10 mouse cellular contexts compared by ENCODE assay signal in genomic region chr6:101271378-101272135, GRCm38 (mm10).
DNase-seq lines count a peak whose midpoint lies in the region; ATAC-seq and TF ChIP-seq lines count a peak whose summit lies in the region.
"Had no signal": no experiment of that assay in that cellular context is flagged by ENCODE, and none has a peak within 500 bp of the region (broad histone marks: within the 10 kb centered on the region; RNA-seq: fewer than 3 reads in every experiment).

No protein-coding gene starts in this region.

- H3K36me3 ChIP-seq in heart, embryonic 15.5 days, result no peaks in the 10 kb centered on the region
- peaks cover 8% of the 10 kb centered on the region; the same call in 1 of the 2 replicates for H3K36me3 ChIP-seq in heart, postnatal 0 days (replicated peaks; ENCODE audit: control insufficient read depth, insufficient read depth, low read length)
- no peaks in the 10 kb centered on the region for H3K36me3 ChIP-seq in midbrain, embryonic 15.5 days (replicated peaks)
- H3K36me3 ChIP-seq: midbrain, embryonic 12.5 days had no signal

- ATAC-seq in heart, embryonic 15.5 days (replicated peaks; ENCODE audit: insufficient number of reproducible peaks, insufficient read depth, low FRiP score, low read depth), result peak; percentile 76
- ATAC-seq in heart, postnatal 0 days (ENCODE audit: insufficient read depth, low read depth), result peak; percentile 73
- ATAC-seq in midbrain, embryonic 15.5 days (replicated peaks), result no peak

- H3K4me3 ChIP-seq in heart, embryonic 15.5 days, result 0 out of 2 replicates have a peak overlapping the region, but pooled peaks have one; percentile 6
- no peak overlapping the region for H3K4me3 ChIP-seq in heart, postnatal 0 days (ENCODE audit: low read depth, low read length)
- no peak overlapping the region for H3K4me3 ChIP-seq in midbrain, embryonic 15.5 days
- H3K4me3 ChIP-seq: midbrain, embryonic 12.5 days had no signal

- no peak overlapping the region; the same call in 1 of the 2 replicates for H3K9ac ChIP-seq in heart, embryonic 15.5 days
- H3K9ac ChIP-seq in heart, postnatal 0 days (replicated peaks; ENCODE audit: low read depth, low read length), result no peak overlapping the region
- H3K9ac ChIP-seq in midbrain, embryonic 15.5 days, result no peak overlapping the region
- H3K9ac ChIP-seq: midbrain, embryonic 12.5 days had no signal

- H3K27me3 ChIP-seq in heart, embryonic 15.5 days, result no peaks in the 10 kb centered on the region
- H3K27me3 ChIP-seq in heart, postnatal 0 days (ENCODE audit: control insufficient read depth, insufficient read depth, low read length), result no peaks in the 10 kb centered on the region
- peaks cover 17% of the 10 kb centered on the region; the same call in 1 of the 2 replicates for H3K27me3 ChIP-seq in midbrain, embryonic 15.5 days (replicated peaks)

- TF ChIP-seq EP300 in heart, postnatal 0 days (IDR thresholded peaks at IDR 0.05; ENCODE audit: low read depth), result peak; percentile 67; the same call in 1 of the 2 replicates

- DNase-seq in heart, adult 8-10 months (ENCODE audit: low spot score), result no peak
- peak; percentile 64 for DNase-seq in heart, postnatal 0 days (ENCODE audit: low spot score)
- DNase-seq in kidney, postnatal 4 days, result peak; percentile 69 to 80
- peak; percentile 67 to 73 for DNase-seq in spleen, postnatal 4 days (ENCODE audit: low spot score in 2 of 2)
- DNase-seq in thymus, postnatal 4 days, result no peak
- no peak for DNase-seq in cerebellum, postnatal 10 days
- DNase-seq: retina, postnatal 1 day had no signal

- no peak for TF ChIP-seq CTCF in heart, postnatal 0 days (IDR thresholded peaks at IDR 0.05; ENCODE audit: low read depth)

- 19% methylated on average over 15 of the region's 15 CpGs for WGBS in heart, embryonic 15.5 days
- WGBS in heart, postnatal 0 days, result 27% methylated on average over 15 of the region's 15 CpGs
- 34% methylated on average over 15 of the region's 15 CpGs for WGBS in midbrain, embryonic 15.5 days

- H3K4me1 ChIP-seq in heart, embryonic 15.5 days (replicated peaks), result peaks cover 91% of the 10 kb centered on the region
- H3K4me1 ChIP-seq in heart, postnatal 0 days (ENCODE audit: control insufficient read depth, insufficient read depth), result peaks cover 81% of the 10 kb centered on the region
- peaks cover 13% of the 10 kb centered on the region for H3K4me1 ChIP-seq in midbrain, embryonic 15.5 days

- peak overlapping the region; percentile 85 for H3K27ac ChIP-seq in heart, embryonic 15.5 days
- peak overlapping the region; percentile 90 for H3K27ac ChIP-seq in heart, postnatal 0 days (ENCODE audit: low read depth)
- no peak overlapping the region for H3K27ac ChIP-seq in midbrain, embryonic 15.5 days
- H3K27ac ChIP-seq: midbrain, embryonic 12.5 days had no signal

- H3K9me3 ChIP-seq in heart, embryonic 15.5 days (replicated peaks), result no peaks in the 10 kb centered on the region
- H3K9me3 ChIP-seq in heart, postnatal 0 days (replicated peaks; ENCODE audit: control insufficient read depth, low read length), result no peaks in the 10 kb centered on the region
- no peaks in the 10 kb centered on the region for H3K9me3 ChIP-seq in midbrain, embryonic 15.5 days
- H3K9me3 ChIP-seq: midbrain, embryonic 12.5 days had no signal

- peak overlapping the region; percentile 44 for H3K4me2 ChIP-seq in heart, embryonic 15.5 days
- peak overlapping the region; percentile 36 for H3K4me2 ChIP-seq in heart, postnatal 0 days (ENCODE audit: low read depth, low read length)
- no peak overlapping the region for H3K4me2 ChIP-seq in midbrain, embryonic 15.5 days
- H3K4me2 ChIP-seq: midbrain, embryonic 12.5 days had no signal

Comparison
In these comparisons a context has a peak if more than half of its experiments do, and no peak if none do; other contexts are left out.
1. DNase-seq: peak in heart, postnatal 0 days (single experiment), kidney, postnatal 4 days (2 of 2) and spleen, postnatal 4 days (2 of 2); none in heart, adult 8-10 months (single experiment), thymus, postnatal 4 days (single experiment) and cerebellum, postnatal 10 days (0 of 2).